Mouse (Mus musculus) heart, embryonic 13.5 days (tissue): ENCODE measurements around the gene Pdzd4. TPM values are rescaled to one million over a fixed set of nuclear protein-coding genes. Genes with fewer than 3 reads are reported as not detected.
A peak's percentile ranks its signal among the peaks of the same experiment; 100 is the strongest.

Experiments used
- ATAC-seq: fragments of 200-750 bp; cut with Nextera tagmentation; 2 replicates; pipeline ENCODE4 v1.8.0; 2017; ENCODE audit warnings: moderate TSS enrichment; ENCODE audit not compliant: insufficient number of reproducible peaks, low FRiP score, low TSS enrichment; ENCODE audit errors: extremely low read depth
- H3K27ac ChIP-seq: fragments of 300-500 bp; sonication (generic); replicated peaks from 2 replicates; pipeline ENCODE4 v1.5.1; 2015; ENCODE audit warnings: moderate library complexity, mild to moderate bottlenecking, inconsistent platforms
- H3K27me3 ChIP-seq: fragments of 300-500 bp; sonication (generic); replicated peaks from 2 replicates; pipeline ENCODE4 v1.6.1; 2015; ENCODE audit warnings: mild to moderate bottlenecking, inconsistent platforms
- H3K36me3 ChIP-seq: fragments of 300-500 bp; sonication (generic); 2 replicates; pipeline ENCODE4 v1.6.1; 2015; ENCODE audit warnings: mild to moderate bottlenecking, inconsistent platforms
- H3K4me1 ChIP-seq: fragments of 300-500 bp; sonication (generic); 2 replicates; pipeline ENCODE4 v1.6.1; 2015; ENCODE audit warnings: inconsistent platforms
- H3K4me2 ChIP-seq: fragments of 300-500 bp; sonication (generic); 2 replicates; pipeline ENCODE4 v1.6.1; 2015; ENCODE audit warnings: inconsistent platforms, mild to moderate bottlenecking, moderate library complexity
- H3K4me3 ChIP-seq: fragments of 300-500 bp; sonication (generic); 2 replicates; pipeline ENCODE4 v1.5.1; 2015; ENCODE audit warnings: moderate library complexity, mild to moderate bottlenecking, inconsistent platforms
- H3K9ac ChIP-seq: fragments of 300-500 bp; sonication (generic); 2 replicates; pipeline ENCODE4 v1.6.1; 2015; ENCODE audit warnings: inconsistent platforms, mild to moderate bottlenecking, moderate library complexity
- H3K9me3 ChIP-seq: fragments of 300-500 bp; sonication (generic); 2 replicates; pipeline ENCODE4 v1.6.1; 2016; ENCODE audit warnings: inconsistent platforms
- WGBS: fragments of 180-500 bp; shearing (Covaris S2); methylation state at CpG from one replicate; pipeline ENCODE4 v1.1.7; 2015; ENCODE audit warnings: mixed read lengths; 5-methylcytosine and 5-hydroxymethylcytosine counted together
- polyA plus RNA-seq: library from polyadenylated mRNA; unstranded; fragments of >200 nt; fragmentation: Nextera tagmentation; extraction: Ambion mirVana; gene quantifications from 2 replicates; pipeline ENCODE4 v1.2.1, GENCODE M21; 2015

The Pdzd4 gene
- polyA plus RNA-seq, 1 experiment from 2014 or later = 0.27 TPM

DNA sequence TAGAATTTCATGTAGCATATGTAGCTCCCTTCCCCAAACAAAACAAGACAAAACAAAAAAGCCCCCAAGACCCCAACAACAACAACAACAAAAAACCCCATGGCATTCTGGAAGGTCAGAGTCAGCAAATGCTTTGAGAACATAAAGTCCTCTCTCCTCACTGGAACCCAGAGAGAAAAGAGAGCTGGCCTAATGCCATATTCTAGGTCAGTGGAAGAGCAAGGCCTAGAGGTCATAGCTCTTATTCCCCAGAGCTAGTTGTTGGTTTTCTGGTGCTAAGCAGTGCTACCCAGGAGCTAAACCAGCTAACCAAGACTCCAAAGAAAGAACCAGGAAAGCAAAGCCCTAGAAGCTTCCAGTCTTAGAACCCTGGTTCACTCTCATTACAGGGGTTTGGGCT is 39.1 kb downstream of the Pdzd4 start:
- H3K4me3 ChIP-seq = peak overlapping the region; percentile 71
- peaks cover 22% of the 10 kb centered on the region for H3K4me1 ChIP-seq
- H3K9ac ChIP-seq = peak overlapping the region; percentile 85
- peak overlapping the region; percentile 78 for H3K4me2 ChIP-seq
- peak overlapping the region; percentile 91 for H3K27ac ChIP-seq
- no peaks in the 10 kb centered on the region; the same call in 1 of the 2 replicates for H3K27me3 ChIP-seq
- peaks cover 42% of the 10 kb centered on the region for H3K36me3 ChIP-seq
- no peak for ATAC-seq
- no peaks in the 10 kb centered on the region for H3K9me3 ChIP-seq

DNA sequence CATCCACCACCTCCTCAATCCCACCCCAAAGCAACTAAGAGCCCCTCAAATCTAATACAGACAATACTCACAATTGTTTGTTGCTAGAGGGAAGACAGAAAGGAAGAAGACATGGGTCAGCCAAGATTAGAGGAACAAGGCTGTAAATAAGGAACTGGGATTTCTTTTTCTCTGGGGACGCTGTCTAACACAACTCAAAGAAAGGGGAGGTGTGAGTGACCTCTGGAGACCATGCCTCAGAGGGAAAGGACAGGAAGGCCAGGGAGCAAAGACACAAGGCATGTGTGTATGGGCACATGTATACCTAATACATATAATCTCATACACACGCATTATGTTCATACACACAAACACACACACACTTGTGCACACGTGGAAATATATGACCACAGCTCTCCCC is 42.5 kb downstream of the Pdzd4 start:
- Histone ChIP-seq H3K4me3 (no peak overlapping the region), H3K27me3 (no peaks in the 10 kb centered on the region; the same call in 1 of the 2 replicates), H3K9me3 (no peaks in the 10 kb centered on the region), H3K4me1 (peaks cover 13% of the 10 kb centered on the region), H3K36me3 (peaks cover 57% of the 10 kb centered on the region), H3K4me2 (no peak overlapping the region), H3K27ac (no peak overlapping the region), H3K9ac (no peak overlapping the region)
- 90% methylated on average over 3 of the region's 3 CpGs for WGBS
- no peak for ATAC-seq

DNA sequence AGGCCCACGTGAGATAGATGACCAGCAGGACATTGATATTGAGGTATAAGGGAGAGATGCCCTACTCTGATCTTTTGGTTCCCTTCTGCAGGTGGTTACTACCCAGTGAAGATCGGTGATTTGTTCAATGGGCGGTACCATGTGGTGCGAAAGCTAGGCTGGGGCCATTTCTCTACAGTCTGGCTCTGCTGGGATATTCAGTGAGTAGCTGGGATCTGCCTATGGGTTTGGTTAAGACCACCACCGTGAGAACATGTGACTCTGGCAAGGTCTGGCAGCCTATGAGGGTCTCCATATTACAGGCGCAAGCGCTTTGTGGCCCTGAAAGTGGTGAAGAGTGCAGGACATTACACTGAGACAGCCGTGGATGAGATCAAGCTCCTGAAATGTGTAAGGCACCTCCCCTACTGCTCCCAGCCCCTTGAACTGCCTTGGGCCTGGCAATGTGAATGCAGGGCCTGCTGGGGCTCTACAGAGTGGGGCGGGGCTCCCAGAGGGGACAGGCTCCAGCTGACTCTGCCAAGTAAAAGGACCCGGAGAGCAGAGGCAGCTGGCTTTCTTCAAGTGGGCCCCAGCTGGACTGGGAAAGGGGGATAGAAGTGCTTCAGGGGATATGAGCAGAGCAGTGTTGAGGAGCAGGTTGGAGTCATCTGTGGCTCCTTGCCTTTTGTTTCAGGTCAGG is 49.8 kb downstream of the Pdzd4 start:
- peak; percentile 20; the same call in 1 of the 2 replicates for ATAC-seq
- Histone ChIP-seq H3K27me3 (0 out of 2 replicates have a peak, but pooled peaks cover 5% of the 10 kb centered on the region), H3K4me1 (peaks cover 17% of the 10 kb centered on the region; the same call in 1 of the 2 replicates), H3K9me3 (no peaks in the 10 kb centered on the region), H3K4me2 (peak overlapping the region; percentile 65), H3K36me3 (peaks cover 42% of the 10 kb centered on the region), H3K9ac (peak overlapping the region; percentile 80), H3K4me3 (peak overlapping the region; percentile 47), H3K27ac (peak overlapping the region; percentile 95)
- WGBS = 51% methylated on average over 10 of the region's 10 CpGs

DNA sequence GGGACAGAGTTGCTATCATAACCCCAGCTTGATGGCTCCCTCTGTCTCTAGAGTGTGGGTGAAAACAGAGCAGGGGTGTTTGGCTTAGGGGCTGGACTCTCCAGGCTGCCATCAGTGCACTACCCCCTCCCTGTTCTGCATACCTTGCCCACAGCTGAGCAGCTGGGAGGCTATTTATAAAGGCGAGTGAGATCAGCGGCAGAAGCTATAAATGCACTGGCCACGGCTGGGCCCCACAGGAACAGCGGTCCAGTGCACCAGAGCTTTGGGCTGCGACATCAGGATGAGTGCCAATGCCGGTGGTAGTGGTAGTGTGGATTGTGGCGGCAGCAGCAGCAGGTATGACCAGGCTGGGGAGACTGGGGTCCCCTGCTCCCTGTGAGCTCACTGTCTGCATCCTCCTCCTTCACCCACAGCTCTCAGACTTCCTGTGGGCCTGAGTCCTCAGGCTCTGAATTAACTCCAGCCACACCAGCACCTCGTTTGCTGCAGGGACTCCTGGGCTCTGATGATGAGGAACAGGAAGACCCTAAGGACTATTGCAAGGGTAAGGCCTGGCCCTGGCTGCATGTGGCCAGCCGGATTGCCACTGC is 50.5 kb downstream of the Pdzd4 start, which contains the start of gene Srpk3:
TSS of gene Srpk3 (plus strand) at position 238 of the 593 bp plus-strand sequence.
- Histone ChIP-seq H3K4me1 (peaks cover 17% of the 10 kb centered on the region; the same call in 1 of the 2 replicates), H3K27me3 (0 out of 2 replicates have a peak, but pooled peaks cover 5% of the 10 kb centered on the region), H3K4me3 (peak within 1 kb of the TSS; percentile 47), H3K4me2 (peak within 1 kb of the TSS; percentile 65), H3K9me3 (no peaks in the 10 kb centered on the region), H3K36me3 (peaks cover 35% of the 10 kb centered on the region), H3K9ac (peak within 1 kb of the TSS; percentile 80), H3K27ac (peak within 1 kb of the TSS; percentile 95)
- 44% methylated on average over 9 of the region's 9 CpGs for WGBS
- ATAC-seq = peak; percentile 51

DNA sequence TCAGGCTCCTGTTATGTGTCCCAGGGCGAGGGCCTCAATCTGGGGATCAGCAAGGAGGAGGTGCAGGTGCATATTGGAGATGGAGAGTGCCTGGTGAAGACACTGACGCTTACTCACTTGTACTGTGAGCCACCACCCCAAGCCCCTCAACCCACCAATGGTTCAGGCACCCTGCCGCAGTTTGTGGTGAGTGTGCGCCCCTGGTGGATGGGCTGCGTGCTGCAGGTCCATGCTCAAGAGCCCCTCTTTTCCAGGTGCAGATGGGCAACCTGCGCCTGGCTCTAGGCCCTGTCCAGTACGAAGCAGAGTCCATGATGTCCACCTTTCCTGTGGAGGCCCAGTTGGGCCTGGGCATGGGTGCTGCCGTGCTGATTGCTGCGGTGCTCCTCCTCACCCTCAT is 57.5 kb downstream of the Pdzd4 start:
- Histone ChIP-seq H3K27ac (no peak overlapping the region), H3K36me3 (no peaks in the 10 kb centered on the region), H3K4me3 (no peak overlapping the region), H3K27me3 (0 out of 2 replicates have a peak, but pooled peaks cover 5% of the 10 kb centered on the region), H3K9me3 (no peaks in the 10 kb centered on the region), H3K4me1 (peaks cover 10% of the 10 kb centered on the region), H3K4me2 (no peak overlapping the region), H3K9ac (no peak overlapping the region)
- WGBS = 57% methylated on average over 9 of the region's 9 CpGs
- no peak for ATAC-seq

DNA sequence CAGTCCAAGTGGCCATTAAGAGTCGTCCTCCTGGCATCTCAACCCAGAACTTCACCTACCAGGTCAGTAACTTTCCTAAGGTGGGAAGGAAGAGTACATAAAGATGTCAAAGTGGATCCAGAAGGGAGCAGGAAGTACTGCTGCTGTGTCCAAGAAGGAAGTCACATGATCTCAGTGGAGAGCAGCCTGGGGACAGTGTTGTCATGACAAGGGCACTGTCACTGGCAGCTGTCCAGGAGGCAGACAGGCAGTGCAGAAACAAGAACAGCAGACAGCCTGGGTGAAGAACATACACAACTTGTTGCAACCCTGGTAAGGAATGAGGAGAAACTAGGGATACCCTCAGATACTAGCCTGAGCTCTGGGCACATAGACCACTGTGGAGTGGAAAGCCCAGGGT is 59.5 kb downstream of the Pdzd4 start:
- Histone ChIP-seq H3K4me3 (no peak overlapping the region), H3K9me3 (no peaks in the 10 kb centered on the region), H3K27me3 (no peaks in the 10 kb centered on the region), H3K4me2 (no peak overlapping the region), H3K9ac (no peak overlapping the region), H3K4me1 (peaks cover 10% of the 10 kb centered on the region), H3K36me3 (no peaks in the 10 kb centered on the region), H3K27ac (peak overlapping the region; percentile 65)
- no peak for ATAC-seq
- WGBS = 59% methylated on average over 1 of the region's 1 CpGs

DNA sequence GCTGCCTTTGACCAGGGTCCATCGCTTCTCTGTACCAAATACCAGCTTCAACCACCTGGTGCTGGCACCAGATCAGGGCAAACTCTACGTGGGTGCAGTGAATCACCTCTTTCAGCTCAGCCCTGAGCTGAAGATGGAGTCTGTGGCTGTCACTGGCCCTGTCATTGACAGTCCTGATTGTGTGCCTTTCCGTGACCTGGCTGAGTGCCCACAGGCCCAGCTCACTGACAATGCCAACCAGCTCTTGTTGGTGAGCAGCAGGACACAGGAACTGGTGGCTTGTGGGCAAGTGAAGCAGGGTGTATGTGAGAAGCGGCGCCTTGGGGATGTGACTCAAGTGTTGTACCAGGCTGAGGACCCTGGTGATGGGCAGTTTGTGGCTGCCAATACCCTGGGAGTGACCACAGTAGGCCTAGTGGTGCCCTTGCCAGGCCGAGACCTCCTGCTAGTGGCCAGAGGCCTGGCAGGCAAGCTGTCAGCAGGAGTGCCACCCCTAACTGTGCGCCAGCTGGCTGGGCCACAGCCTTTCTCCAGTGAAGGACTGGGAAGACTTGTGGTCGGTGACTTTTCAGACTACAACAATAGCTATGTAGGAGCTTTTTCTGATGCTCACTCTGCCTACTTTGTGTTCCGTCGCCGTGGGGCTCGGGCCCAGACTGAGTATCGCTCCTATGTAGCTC is 66.0 kb downstream of the Pdzd4 start:
- no peak for ATAC-seq
- Histone ChIP-seq H3K9ac (no peak overlapping the region), H3K27me3 (peaks cover 16% of the 10 kb centered on the region), H3K4me3 (no peak overlapping the region), H3K36me3 (no peaks in the 10 kb centered on the region), H3K9me3 (no peaks in the 10 kb centered on the region), H3K4me1 (no peaks in the 10 kb centered on the region), H3K4me2 (no peak overlapping the region), H3K27ac (no peak overlapping the region)
- WGBS = 72% methylated on average over 13 of the region's 13 CpGs

DNA sequence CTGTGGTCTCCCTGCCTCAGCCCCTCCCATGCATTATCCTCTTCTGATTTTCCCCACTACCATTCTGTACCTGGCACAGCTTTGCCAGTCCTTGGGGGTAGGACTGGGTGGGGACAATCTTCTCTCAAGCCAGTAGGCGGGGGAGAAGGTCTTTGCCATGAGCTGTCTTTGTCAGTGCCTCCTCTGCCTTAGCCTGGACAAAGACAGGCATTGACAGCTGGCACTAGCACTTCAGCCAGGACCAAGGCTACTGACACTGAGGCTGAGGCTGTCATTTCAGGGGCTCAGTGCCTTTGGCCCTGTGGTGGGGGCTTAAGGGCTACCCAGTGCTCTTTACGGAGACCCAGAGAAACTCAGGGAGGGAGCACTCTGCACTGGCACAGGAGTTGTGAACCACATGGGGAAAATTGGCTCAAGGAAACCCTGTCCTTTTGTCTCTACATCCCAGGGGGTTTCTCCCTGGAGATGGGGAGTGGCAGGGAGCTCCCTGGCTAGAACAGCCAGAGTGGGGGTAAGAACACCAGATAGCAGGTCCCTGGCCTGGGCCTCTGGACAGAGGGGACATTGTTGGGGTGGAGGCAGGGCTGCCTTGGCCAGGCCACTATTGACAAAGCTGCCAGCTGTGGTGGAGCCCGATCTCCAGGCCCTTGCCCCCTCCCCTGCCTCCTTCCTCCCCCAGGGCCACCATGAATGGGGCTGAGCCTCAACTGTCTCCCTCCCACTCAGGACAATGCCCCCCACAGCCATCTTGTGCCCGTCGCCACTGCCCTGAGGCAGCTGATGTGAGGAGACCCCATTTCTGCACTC is 68.2 kb downstream of the Pdzd4 start, which contains the start of gene Plxnb3:
TSS of gene Plxnb3 (plus strand) at position 757 of the 807 bp plus-strand sequence.
- H3K36me3 ChIP-seq = no peaks in the 10 kb centered on the region
- peaks cover 16% of the 10 kb centered on the region for H3K27me3 ChIP-seq
- ATAC-seq = no peak
- H3K4me1 ChIP-seq = no peaks in the 10 kb centered on the region
- 63% methylated on average over 5 of the region's 5 CpGs for WGBS
- no peaks in the 10 kb centered on the region for H3K9me3 ChIP-seq
- H3K27ac ChIP-seq = no peak within 1 kb of the TSS
- H3K4me3 ChIP-seq = no peak within 1 kb of the TSS
- H3K9ac ChIP-seq = no peak within 1 kb of the TSS
- H3K4me2 ChIP-seq = no peak within 1 kb of the TSS

DNA sequence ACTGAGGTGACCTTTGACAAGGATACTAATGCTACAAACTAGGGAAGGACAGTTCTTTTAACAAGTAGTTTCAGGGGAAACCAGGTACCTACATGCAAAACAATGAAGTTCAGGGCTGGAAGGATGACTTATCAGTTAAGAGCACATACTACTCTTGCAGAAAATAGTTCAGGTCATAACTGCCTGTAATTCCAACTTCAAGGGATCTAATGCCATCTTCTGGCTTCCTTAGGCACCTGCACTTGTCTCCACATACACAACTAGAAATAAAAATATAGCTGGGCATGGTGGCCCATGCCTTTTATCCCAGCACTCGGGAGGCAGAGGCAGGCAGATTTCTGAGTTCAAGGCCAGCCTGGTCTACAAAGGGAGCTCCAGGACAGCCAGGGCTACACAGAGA is 75.8 kb downstream of the Pdzd4 start:
- no peaks in the 10 kb centered on the region for H3K9me3 ChIP-seq
- H3K4me1 ChIP-seq = no peaks in the 10 kb centered on the region
- no peaks in the 10 kb centered on the region for H3K27me3 ChIP-seq
- no peaks in the 10 kb centered on the region for H3K36me3 ChIP-seq
- no peak overlapping the region for H3K27ac ChIP-seq
- 63% methylated on average over 1 of the region's 1 CpGs for WGBS
- no peak overlapping the region for H3K4me3 ChIP-seq
- ATAC-seq = no peak
- no peak overlapping the region for H3K4me2 ChIP-seq
- H3K9ac ChIP-seq = no peak overlapping the region

DNA sequence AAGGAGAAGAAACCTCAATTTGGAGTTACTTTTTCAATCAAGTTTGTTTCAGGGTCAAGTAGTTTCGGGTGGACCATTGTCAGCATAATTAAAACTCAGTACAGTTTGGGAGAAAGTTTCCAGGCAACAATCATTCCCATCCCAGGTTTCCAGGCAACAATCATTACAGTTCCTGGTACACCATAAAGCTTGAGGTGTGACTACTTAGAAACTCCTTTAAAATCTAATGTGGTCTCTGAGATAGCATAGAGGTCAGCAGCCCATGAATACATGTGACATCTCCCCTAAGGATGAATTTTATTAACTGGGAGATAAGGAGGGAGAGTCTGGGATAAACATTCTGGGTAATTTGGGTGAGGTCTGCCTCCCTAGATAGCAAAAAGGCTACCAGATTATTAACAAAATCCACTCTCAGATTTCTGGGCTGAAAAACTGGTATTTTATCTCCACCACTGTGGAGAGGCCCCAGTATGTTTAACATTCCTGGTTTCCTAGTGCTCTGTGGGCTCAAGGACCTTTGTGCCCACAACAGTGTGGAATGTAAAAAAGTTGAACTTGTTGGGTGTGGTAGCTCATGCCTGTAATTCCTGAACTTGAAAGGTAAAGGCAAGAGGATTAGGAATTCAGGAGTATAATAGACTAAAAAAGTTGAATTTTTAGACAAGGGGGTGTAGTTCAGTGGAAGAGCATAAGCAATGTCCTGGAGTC is 79.8 kb downstream of the Pdzd4 start:
- Histone ChIP-seq H3K4me2 (no peak overlapping the region), H3K27ac (no peak overlapping the region), H3K4me3 (no peak overlapping the region), H3K27me3 (no peaks in the 10 kb centered on the region), H3K36me3 (no peaks in the 10 kb centered on the region), H3K9ac (no peak overlapping the region), H3K9me3 (no peaks in the 10 kb centered on the region), H3K4me1 (no peaks in the 10 kb centered on the region)
- ATAC-seq = no peak
- 52% methylated on average over 1 of the region's 1 CpGs for WGBS
